Mouse (Mus musculus): ENCODE measurements around the gene Bex2. TPM values are rescaled to one million over a fixed set of nuclear protein-coding genes. Genes with fewer than 3 reads are reported as not detected.

Gene Bex2
- polyA plus RNA-seq (2017; shearing (Covaris generic)) = 15.1 TPM

DNA sequence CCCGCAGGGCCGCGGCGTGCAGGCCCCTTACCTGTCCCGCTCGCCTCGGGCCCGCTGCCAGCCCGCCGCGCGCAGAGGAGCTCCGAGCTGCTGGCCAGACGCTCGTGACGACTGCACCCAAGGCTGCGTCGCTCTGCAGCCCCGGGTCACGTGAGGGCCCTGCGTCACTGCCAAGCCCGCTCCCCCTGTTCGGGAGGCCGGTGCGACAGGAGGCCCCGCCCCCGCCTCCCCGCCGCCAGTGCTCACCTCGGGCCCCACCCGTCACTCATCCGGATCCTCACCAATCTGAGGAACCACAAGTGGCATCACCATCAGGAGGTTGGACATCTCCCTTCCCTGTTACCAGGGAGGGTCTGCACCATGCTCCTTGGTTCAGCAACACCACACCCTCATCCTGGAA is at the start of gene Bex2:
Gene Bex2, minus strand, starts transcription at position 217 of the 400 bp plus-strand sequence.

GRCm38 (mm10) chrX:136085155-136085554 is 17.1 kb upstream of the Bex2 start, which contains the start of gene Nxf3:
Gene Nxf3 (minus strand): TSS chrX:136085255.

GRCm38 (mm10) chrX:136032799-136033763 is 35.0 kb downstream of the Bex2 start, which contains the start of gene Arxes1:
Gene Arxes1 (plus strand): TSS chrX:136033367.

Other genes starting within 250 kb of the Bex2 start
- 16.1 TPM for gene Gprasp2, start 229.2 kb downstream of the Bex2 start, polyA plus RNA-seq (2017; shearing (Covaris generic))
- gene Arxes2, start 74.4 kb downstream of the Bex2 start, polyA plus RNA-seq (2017; shearing (Covaris generic)) = 3.6 TPM
- gene Arxes1, start 34.9 kb downstream of the Bex2 start, polyA plus RNA-seq (2017; shearing (Covaris generic)) = not detected
- gene Nxf3, start 17.0 kb upstream of the Bex2 start, polyA plus RNA-seq (2017; shearing (Covaris generic)) = not detected
- gene Bex4, start 70.8 kb upstream of the Bex2 start, polyA plus RNA-seq (2017; shearing (Covaris generic)) = not detected
- not detected for gene Tceal8, start 104.1 kb upstream of the Bex2 start, polyA plus RNA-seq (2017; shearing (Covaris generic))
- not detected for gene Tceal5, start 135.6 kb upstream of the Bex2 start, polyA plus RNA-seq (2017; shearing (Covaris generic))
- gene Tceal7, start 146.5 kb upstream of the Bex2 start, polyA plus RNA-seq (2017; shearing (Covaris generic)) = not detected
- not detected for gene Bex1, start 147.3 kb upstream of the Bex2 start, polyA plus RNA-seq (2017; shearing (Covaris generic))
- gene Tceal9, start 176.8 kb upstream of the Bex2 start, polyA plus RNA-seq (2017; shearing (Covaris generic)) = 84.9 TPM
- gene Bex3, start 202.0 kb upstream of the Bex2 start, polyA plus RNA-seq (2017; shearing (Covaris generic)) = 210 TPM